Mouse (Mus musculus): ENCODE results near the gene Ndufv1.

DNA sequence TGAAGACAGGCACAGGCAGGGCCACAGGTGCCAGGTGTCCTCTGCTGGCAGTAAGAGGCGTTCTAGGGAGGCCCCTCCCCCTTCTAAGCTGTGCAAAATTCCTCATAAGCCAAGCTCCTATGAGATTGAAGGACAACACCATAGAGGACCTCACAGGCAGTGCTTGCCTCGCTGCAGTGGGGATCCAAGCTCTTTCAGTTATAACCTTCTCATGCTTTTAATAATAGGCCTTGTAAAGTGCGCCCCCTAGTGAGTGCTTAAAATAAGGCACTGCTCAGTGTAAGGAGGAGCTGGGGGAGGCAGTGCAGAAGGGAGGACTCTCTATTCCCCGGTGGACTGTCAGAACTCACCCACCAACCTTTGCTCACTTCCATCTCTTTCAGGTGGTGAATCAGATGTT, 32.3 kb downstream of the Ndufv1 start:
- peak; percentile 47; the same call in 1 of the 2 replicates for TF ChIP-seq CTCF (IDR thresholded peaks at IDR 0.05; ENCODE audit: control insufficient read depth, insufficient read depth, insufficient replicate concordance, low read depth, low read length)
- no peak for TF ChIP-seq POLR2A (IDR thresholded peaks at IDR 0.05; ENCODE audit: control insufficient read depth, low read depth, low read length)

Data from testis, adult 2 months (tissue).